Mouse (Mus musculus) embryonic facial prominence, embryonic 11.5 days (tissue): ENCODE data around the gene Bax. TPM values are rescaled to one million over a fixed set of nuclear protein-coding genes. Genes with fewer than 3 reads are reported as not detected.
A peak's percentile ranks its signal among the peaks of the same experiment; 100 is the strongest.

ENCODE experiments used
- ATAC-seq: fragments of 200-750 bp; cut with Nextera tagmentation; replicated peaks from 2 replicates; pipeline ENCODE4 v1.8.0; 2017; ENCODE audit warnings: low read depth; ENCODE audit not compliant: insufficient number of reproducible peaks, low FRiP score, low TSS enrichment
- DNase-seq: peaks from one replicate; pipeline ENCODE4 v3.0.0-alpha.2; 2015; ENCODE audit warnings: low spot score
- H3K27ac ChIP-seq: fragments of 300-500 bp; sonication (generic); replicated peaks from 2 replicates; pipeline ENCODE4 v1.5.1; 2014; ENCODE audit warnings: mild to moderate bottlenecking, low read depth, low read length, control low read depth
- H3K27me3 ChIP-seq: fragments of 300-500 bp; sonication (generic); 2 replicates; pipeline ENCODE4 v1.6.1; 2014; ENCODE audit warnings: mild to moderate bottlenecking, low read length, moderate library complexity, mixed read lengths; ENCODE audit not compliant: control insufficient read depth, insufficient read depth
- H3K36me3 ChIP-seq: fragments of 300-500 bp; sonication (generic); replicated peaks from 2 replicates; pipeline ENCODE4 v1.6.1; 2014; ENCODE audit warnings: low read depth, mild to moderate bottlenecking, low read length, moderate library complexity, mixed read lengths; ENCODE audit not compliant: control insufficient read depth, insufficient read depth
- H3K4me1 ChIP-seq: fragments of 300-500 bp; sonication (generic); 2 replicates; pipeline ENCODE4 v1.6.1; 2014; ENCODE audit warnings: low read length, mixed read lengths; ENCODE audit not compliant: control insufficient read depth, insufficient read depth
- H3K4me2 ChIP-seq: fragments of 300-500 bp; sonication (generic); 2 replicates; pipeline ENCODE4 v1.6.1; 2014; ENCODE audit warnings: low read depth, mild to moderate bottlenecking, control low read depth, low read length, moderate library complexity
- H3K4me3 ChIP-seq: fragments of 300-500 bp; sonication (generic); 2 replicates; pipeline ENCODE4 v1.5.1; 2014; ENCODE audit warnings: low read depth, low read length, control low read depth
- H3K9ac ChIP-seq: fragments of 300-500 bp; sonication (generic); replicated peaks from 2 replicates; pipeline ENCODE4 v1.6.1; 2014; ENCODE audit warnings: mild to moderate bottlenecking, control low read depth, low read length
- H3K9me3 ChIP-seq: fragments of 300-500 bp; sonication (generic); replicated peaks from 2 replicates; pipeline ENCODE4 v1.6.1; 2016; ENCODE audit warnings: mild to moderate bottlenecking, low read length, inconsistent platforms, mixed read lengths; ENCODE audit not compliant: control insufficient read depth
- WGBS: fragments of 180-500 bp; shearing (Covaris S2); extraction: QIAGEN DNeasy Blood & Tissue Kit; methylation state at CpG from one replicate; pipeline ENCODE4 v1.1.7; 2014; 5-methylcytosine and 5-hydroxymethylcytosine counted together
- polyA plus RNA-seq: library from polyadenylated mRNA; unstranded; fragments of >200 nt; fragmentation: Nextera tagmentation; extraction: Ambion mirVana; gene quantifications from 2 replicates; pipeline ENCODE4 v1.2.1, GENCODE M21; 2014

The Bax gene
- polyA plus RNA-seq, 1 experiment from 2014 or later = 151 TPM

DNA sequence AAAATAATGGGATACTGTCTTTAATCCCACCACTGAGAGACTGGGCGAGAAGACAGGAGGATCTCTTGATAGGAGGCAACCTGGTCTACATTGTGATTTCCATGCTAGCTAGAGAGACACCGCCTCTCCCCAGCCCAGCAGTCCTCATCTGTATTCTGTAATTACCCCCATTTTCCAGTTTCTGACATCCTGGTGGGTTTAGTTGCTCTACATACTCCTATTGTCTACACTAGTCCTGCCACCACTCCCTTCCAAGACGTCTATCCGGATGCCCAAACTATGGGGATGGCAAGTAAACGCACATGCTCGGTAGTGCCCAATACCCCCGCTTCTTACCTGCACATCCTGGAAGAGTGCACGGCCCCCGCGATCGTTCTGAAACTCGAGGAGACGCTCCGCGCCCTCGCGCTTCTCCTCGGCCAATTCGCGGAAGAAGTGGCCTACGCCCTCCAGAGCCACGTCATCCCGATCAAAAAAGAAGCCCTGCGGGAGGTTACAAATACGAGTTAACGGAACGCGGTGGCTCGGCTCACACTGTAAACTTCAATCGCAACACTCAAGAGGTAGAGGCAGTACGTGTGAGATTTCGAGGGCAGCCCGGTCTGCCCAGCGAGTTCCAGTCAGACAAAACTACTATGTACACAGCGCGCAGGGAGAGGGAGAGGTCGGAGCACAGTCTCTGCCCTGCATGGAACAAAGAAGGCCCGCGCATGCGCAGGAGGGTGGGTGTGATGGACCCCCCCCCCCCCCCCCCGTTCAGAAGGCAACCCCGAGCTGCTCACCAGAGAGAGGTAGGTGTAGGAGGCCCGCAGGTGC is 7.7 kb downstream of the Bax start:
- no peaks in the 10 kb centered on the region for H3K27me3 ChIP-seq
- H3K9me3 ChIP-seq = no peaks in the 10 kb centered on the region
- peak overlapping the region; percentile 83 for H3K9ac ChIP-seq
- H3K4me2 ChIP-seq = peak overlapping the region; percentile 51
- peaks cover 10% of the 10 kb centered on the region for H3K36me3 ChIP-seq
- H3K4me1 ChIP-seq = peaks cover 6% of the 10 kb centered on the region
- peak overlapping the region; percentile 91 for H3K27ac ChIP-seq
- DNase-seq (peak; percentile 87), ATAC-seq (peak; percentile 44)
- under 1% methylated on average over 43 of the region's 43 CpGs for WGBS
- H3K4me3 ChIP-seq = peak overlapping the region; percentile 65

DNA sequence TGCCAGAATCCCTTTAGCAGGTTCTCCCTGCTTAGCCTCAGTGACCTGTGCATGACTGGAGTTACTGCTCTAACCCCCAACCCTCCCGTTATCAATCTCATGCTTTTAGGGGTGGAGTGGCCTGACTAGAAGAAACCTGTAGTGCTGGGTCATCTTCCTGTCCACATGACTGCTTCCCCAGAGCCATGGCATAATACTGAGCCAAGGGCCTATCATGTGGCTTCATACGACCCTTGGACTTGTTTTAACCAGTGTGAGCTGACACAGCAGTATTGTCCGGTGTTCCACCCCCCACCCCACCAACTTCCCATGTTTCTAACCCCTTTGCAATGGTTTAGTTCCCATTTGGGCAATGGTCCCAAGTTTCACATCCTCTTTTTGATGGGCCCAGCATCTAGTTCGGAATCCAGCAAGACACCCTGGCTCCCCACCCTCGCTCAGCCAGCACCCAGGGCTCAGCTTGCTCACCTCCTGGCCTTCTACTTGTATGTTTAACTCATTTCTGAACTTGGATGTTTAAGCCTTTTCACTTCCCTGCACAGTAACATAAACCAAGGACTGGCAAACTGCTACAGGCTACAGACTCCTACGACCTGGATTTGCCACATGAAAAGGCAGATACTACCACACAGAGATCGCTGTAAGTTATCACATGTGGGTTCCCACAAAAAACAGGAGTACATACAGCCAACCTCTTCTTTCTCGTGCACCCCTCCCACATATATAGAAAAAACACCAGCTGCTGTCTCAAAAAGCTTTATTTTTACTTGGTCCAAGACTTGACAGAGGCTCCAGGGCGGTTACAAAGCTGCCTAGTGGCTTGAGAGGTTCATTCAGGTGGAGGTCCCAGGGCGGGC is 9.3 kb downstream of the Bax start:
- peaks cover 7% of the 10 kb centered on the region; the same call in 1 of the 2 replicates for H3K36me3 ChIP-seq
- no peak for DNase-seq
- H3K4me2 ChIP-seq = peak overlapping the region; percentile 51
- no peak for ATAC-seq
- H3K27me3 ChIP-seq = no peaks in the 10 kb centered on the region
- peaks cover 6% of the 10 kb centered on the region for H3K4me1 ChIP-seq
- peak overlapping the region; percentile 83 for H3K9ac ChIP-seq
- no peaks in the 10 kb centered on the region for H3K9me3 ChIP-seq
- H3K27ac ChIP-seq = no peak overlapping the region
- 72% methylated on average over 9 of the region's 10 CpGs for WGBS
- peak overlapping the region; percentile 65 for H3K4me3 ChIP-seq

- Histone ChIP-seq H3K36me3 (peaks cover 7% of the 10 kb centered on the region; the same call in 1 of the 2 replicates), H3K9me3 (no peaks in the 10 kb centered on the region), H3K4me3 (no peak overlapping the region), H3K27ac (no peak overlapping the region), H3K27me3 (no peaks in the 10 kb centered on the region), H3K9ac (no peak overlapping the region), H3K4me1 (peaks cover 6% of the 10 kb centered on the region), H3K4me2 (no peak overlapping the region)
- 56% methylated on average over 9 of the region's 9 CpGs for WGBS
- no peak for DNase-seq
- ATAC-seq = no peak
Measured at GRCm38 (mm10) chr7:45456721-45457203, 9.9 kb downstream of the Bax start.

GRCm38 (mm10) chr7:45455932-45456696 is 10.6 kb downstream of the Bax start:
- Histone ChIP-seq H3K4me2 (no peak overlapping the region), H3K4me1 (peaks cover 6% of the 10 kb centered on the region), H3K36me3 (peaks cover 7% of the 10 kb centered on the region; the same call in 1 of the 2 replicates), H3K9ac (no peak overlapping the region), H3K27ac (no peak overlapping the region), H3K9me3 (no peaks in the 10 kb centered on the region), H3K27me3 (no peaks in the 10 kb centered on the region), H3K4me3 (no peak overlapping the region)
- no peak for ATAC-seq
- DNase-seq = no peak
- WGBS = 81% methylated on average over 13 of the region's 13 CpGs

DNA sequence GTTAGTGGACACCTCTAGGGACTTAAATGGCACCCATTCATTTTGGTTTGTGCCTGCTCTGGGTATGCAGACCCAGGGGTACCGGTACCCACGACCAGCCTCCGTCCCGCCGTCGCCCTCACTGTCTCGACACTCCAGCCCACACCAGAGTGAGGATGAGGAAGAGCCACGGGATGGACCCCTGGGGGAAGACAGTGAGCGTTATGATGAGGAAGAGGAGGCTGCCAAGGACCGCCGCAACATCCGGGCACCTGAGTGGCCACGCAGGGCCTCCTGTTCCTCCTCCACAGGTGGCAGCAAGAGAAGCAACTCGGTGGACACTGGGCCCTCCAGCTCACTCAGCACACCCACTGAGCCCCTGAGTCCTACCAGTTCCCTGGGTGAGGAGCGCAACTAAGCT is 11.7 kb downstream of the Bax start:
- H3K9me3 ChIP-seq = no peaks in the 10 kb centered on the region
- H3K4me2 ChIP-seq = no peak overlapping the region
- no peak overlapping the region for H3K9ac ChIP-seq
- no peak for ATAC-seq
- peaks cover 6% of the 10 kb centered on the region for H3K4me1 ChIP-seq
- H3K27me3 ChIP-seq = no peaks in the 10 kb centered on the region
- no peak overlapping the region for H3K27ac ChIP-seq
- DNase-seq = no peak
- peaks cover 7% of the 10 kb centered on the region; the same call in 1 of the 2 replicates for H3K36me3 ChIP-seq
- no peak overlapping the region for H3K4me3 ChIP-seq
- WGBS = 86% methylated on average over 15 of the region's 15 CpGs

GRCm38 (mm10) chr7:45451344-45451982 is 15.2 kb downstream of the Bax start:
- Histone ChIP-seq H3K9me3 (no peaks in the 10 kb centered on the region), H3K4me3 (no peak overlapping the region), H3K36me3 (peaks cover 4% of the 10 kb centered on the region; the same call in 1 of the 2 replicates), H3K9ac (0 out of 2 replicates have a peak overlapping the region, but pooled peaks have one; percentile 7), H3K27ac (no peak overlapping the region), H3K4me1 (no peaks in the 10 kb centered on the region), H3K4me2 (no peak overlapping the region), H3K27me3 (no peaks in the 10 kb centered on the region)
- WGBS = 56% methylated on average over 23 of the region's 23 CpGs
- DNase-seq (peak; percentile 87), ATAC-seq (peak; percentile 68; the same call in 1 of the 2 replicates)

DNA sequence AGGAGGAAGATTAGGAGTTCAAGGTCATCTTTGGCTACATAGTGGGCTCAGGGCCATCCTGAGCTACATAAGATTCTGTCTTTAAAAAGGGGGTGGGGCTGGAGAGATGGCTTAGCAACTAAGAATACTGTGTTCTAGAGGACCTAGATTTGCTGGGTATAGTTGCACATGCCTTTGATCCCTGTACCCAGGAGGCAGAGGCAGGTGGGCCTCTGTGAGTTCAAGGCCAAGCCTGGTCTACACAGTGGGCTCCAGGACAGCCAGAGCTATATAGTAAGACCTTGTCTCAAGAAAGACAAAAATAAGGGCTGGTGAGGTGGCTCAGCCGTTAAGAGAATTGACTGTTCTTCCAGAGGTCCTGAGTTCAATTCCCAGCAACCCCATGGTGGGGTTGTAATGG is 16.7 kb downstream of the Bax start:
- Histone ChIP-seq H3K27me3 (no peaks in the 10 kb centered on the region), H3K4me2 (no peak overlapping the region), H3K36me3 (peaks cover 2% of the 10 kb centered on the region; the same call in 1 of the 2 replicates), H3K27ac (no peak overlapping the region), H3K9me3 (no peaks in the 10 kb centered on the region), H3K4me1 (no peaks in the 10 kb centered on the region), H3K4me3 (no peak overlapping the region), H3K9ac (no peak overlapping the region)
- 97% methylated on average over 1 of the region's 1 CpGs for WGBS
- no peak for DNase-seq
- no peak for ATAC-seq
